In the genomic region with DNA sequence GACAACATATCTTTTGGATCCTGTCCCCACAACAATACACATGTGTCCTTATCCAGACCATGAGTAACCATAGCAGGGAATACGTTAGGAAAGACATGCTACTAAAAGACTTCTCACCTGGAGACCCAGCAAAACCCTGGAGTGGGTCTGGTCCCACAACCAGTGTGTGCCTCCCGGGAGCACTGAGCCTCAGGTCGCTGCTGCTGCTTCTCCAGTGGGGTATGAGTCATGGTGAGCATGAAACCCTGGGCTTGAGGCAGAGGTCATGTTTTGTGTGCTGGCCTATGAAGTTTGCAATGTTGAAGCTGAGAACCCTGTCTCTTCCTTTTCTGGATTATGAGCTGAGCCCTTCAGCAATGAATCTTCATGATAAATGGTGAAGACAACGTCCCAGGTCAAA, we compare ENCODE assay signal across 18 mouse cellular contexts. TPM values are rescaled to one million over a fixed set of nuclear protein-coding genes. Genes with fewer than 3 reads are reported as not detected.
A peak's percentile ranks its signal among the peaks of the same experiment; 100 is the strongest.
DNase-seq lines count a peak whose midpoint lies in the region; ATAC-seq and TF ChIP-seq lines count a peak whose summit lies in the region.
"Had no signal": no experiment of that assay in that cellular context is flagged by ENCODE, and none has a peak within 500 bp of the region (broad histone marks: within the 10 kb centered on the region; RNA-seq: fewer than 3 reads in every experiment).

No protein-coding gene starts in this region.

- no peaks in the 10 kb centered on the region for H3K9me3 ChIP-seq in heart, embryonic 15.5 days (replicated peaks)
- H3K9me3 ChIP-seq in liver, embryonic 11.5 days (ENCODE audit: control insufficient read depth, low read length), result no peaks in the 10 kb centered on the region
- H3K9me3 ChIP-seq: liver, embryonic 15.5 days; midbrain, embryonic 13.5 days had no signal

- H3K9ac ChIP-seq in heart, embryonic 15.5 days, result no peak overlapping the region
- H3K9ac ChIP-seq in liver, adult 2 months (ENCODE audit: low read depth, low read length), result no peak overlapping the region
- H3K9ac ChIP-seq in liver, embryonic 11.5 days (ENCODE audit: low read depth, low read length), result no peak overlapping the region
- H3K9ac ChIP-seq: liver, embryonic 15.5 days; midbrain, embryonic 13.5 days had no signal

- TF ChIP-seq POLR2A in liver, adult 2 months (IDR thresholded peaks at IDR 0.05; ENCODE audit: extremely low read depth, insufficient read depth, low read length), result no peak

- peak overlapping the region; percentile 17; the same call in 1 of the 2 replicates for H3K27ac ChIP-seq in heart, embryonic 15.5 days
- peak overlapping the region; percentile 80 for H3K27ac ChIP-seq in liver, adult 2 months (replicated peaks; ENCODE audit: insufficient read depth, low read depth, low read length)
- H3K27ac ChIP-seq in liver, embryonic 11.5 days (ENCODE audit: low read depth, low read length), result no peak overlapping the region
- H3K27ac ChIP-seq: liver, embryonic 15.5 days; midbrain, embryonic 13.5 days had no signal

- no peaks in the 10 kb centered on the region for H3K27me3 ChIP-seq in heart, embryonic 15.5 days
- no peaks in the 10 kb centered on the region for H3K27me3 ChIP-seq in liver, adult 2 months (ENCODE audit: control insufficient read depth, insufficient read depth, low read length)
- no peaks in the 10 kb centered on the region for H3K27me3 ChIP-seq in liver, embryonic 11.5 days (replicated peaks; ENCODE audit: control insufficient read depth, insufficient read depth, low read length)
- H3K27me3 ChIP-seq: liver, embryonic 15.5 days; midbrain, embryonic 13.5 days had no signal

- DNase-seq in heart, postnatal 10 days, result no peak
- no peak for DNase-seq in liver, adult 2 months (ENCODE audit: extremely low read depth, low read depth, low spot score)
- DNase-seq in liver, embryonic 11.5 days (ENCODE audit: low spot score), result no peak
- peak; percentile 79 for DNase-seq in 3T3-L1 (ENCODE audit: low read depth, low spot score)
- DNase-seq in adipocyte (ENCODE audit: low spot score), result peak; percentile 57
- DNase-seq in right cerebral cortex, adult 2 months (ENCODE audit: low spot score in 2 of 2), result no peak
- DNase-seq: cerebellum, adult 11 months; cerebellum, postnatal 14 days; embryo, embryonic 11 days; layer of hippocampus, postnatal 36 days; right cerebral cortex, postnatal 4 days; thymus, postnatal 4 days had no signal

- WGBS in heart, embryonic 15.5 days, result 63% methylated on average over 4 of the region's 4 CpGs
- 79% methylated on average over 4 of the region's 4 CpGs for WGBS in liver, adult 2 months
- 75% methylated on average over 4 of the region's 4 CpGs for WGBS in liver, embryonic 11.5 days

- no peak overlapping the region for H3K4me3 ChIP-seq in heart, embryonic 15.5 days
- H3K4me3 ChIP-seq in liver, adult 2 months (ENCODE audit: insufficient read depth, low read depth, low read length), result no peak overlapping the region
- H3K4me3 ChIP-seq in liver, embryonic 11.5 days (ENCODE audit: low read depth, low read length), result no peak overlapping the region
- H3K4me3 ChIP-seq: liver, embryonic 15.5 days; midbrain, embryonic 13.5 days had no signal

- H3K36me3 ChIP-seq in heart, embryonic 15.5 days, result no peaks in the 10 kb centered on the region
- H3K36me3 ChIP-seq in liver, adult 2 months (ENCODE audit: control insufficient read depth, insufficient read depth, low read length), result no peaks in the 10 kb centered on the region
- H3K36me3 ChIP-seq in liver, embryonic 11.5 days (ENCODE audit: control insufficient read depth, insufficient read depth, low read length), result no peaks in the 10 kb centered on the region
- H3K36me3 ChIP-seq: liver, embryonic 15.5 days; midbrain, embryonic 13.5 days had no signal

- H3K79me2 ChIP-seq in liver, adult 2 months (ENCODE audit: control insufficient read depth, insufficient read depth, low read length), result no peaks in the 10 kb centered on the region

- no peak for TF ChIP-seq CTCF in liver, adult 2 months (IDR thresholded peaks at IDR 0.05; ENCODE audit: low read depth, low read length)

- intact Hi-C loops in heart, postnatal 10 days (cut with DNase I), result no loop called here

- no peak overlapping the region for H3K4me2 ChIP-seq in heart, embryonic 15.5 days
- no peak overlapping the region for H3K4me2 ChIP-seq in liver, embryonic 11.5 days
- H3K4me2 ChIP-seq: liver, embryonic 15.5 days; midbrain, embryonic 13.5 days had no signal

- H3K4me1 ChIP-seq in heart, embryonic 15.5 days (replicated peaks), result peaks cover 21% of the 10 kb centered on the region
- peaks cover 4% of the 10 kb centered on the region; the same call in 1 of the 2 replicates for H3K4me1 ChIP-seq in liver, adult 2 months (ENCODE audit: control insufficient read depth, insufficient read depth, low read length)
- no peaks in the 10 kb centered on the region for H3K4me1 ChIP-seq in liver, embryonic 11.5 days (replicated peaks; ENCODE audit: control insufficient read depth, insufficient read depth, low read length)
- H3K4me1 ChIP-seq: midbrain, embryonic 13.5 days had no signal

- no peak for ATAC-seq in heart, embryonic 15.5 days (replicated peaks; ENCODE audit: insufficient number of reproducible peaks, insufficient read depth, low FRiP score, low read depth)
- ATAC-seq in liver, embryonic 11.5 days (replicated peaks; ENCODE audit: low FRiP score), result no peak
- ATAC-seq: forebrain, embryonic 14.5 days; hindbrain, embryonic 16.5 days; intestine, postnatal 0 days; midbrain, embryonic 13.5 days had no signal

RNA-seq across cellular contexts. Expression of gene B3gntl1, which starts 13.1 kb away (rescaled TPM):
- polyA plus RNA-seq in heart, embryonic 15.5 days (2015; fragmentation: Nextera tagmentation; extraction: Ambion mirVana), result 5.4 and 6.6 TPM in 2 replicates
- 1 to 10 TPM; 3.5 to 5.5 TPM for total RNA-seq in heart, postnatal 10 days (2021)
- total RNA-seq in liver, adult 2 months (2014; rRNA removed), result 2.2 and 2.7 TPM in 2 replicates
- polyA plus RNA-seq in liver, adult 2 months (2012; rRNA removed), result 1.9 and 2.4 TPM in 2 replicates
- polyA plus RNA-seq in liver, embryonic 11.5 days (2014; fragmentation: Nextera tagmentation; extraction: Ambion mirVana), result 3.6 and 5.9 TPM in 2 replicates

RNA-seq across cellular contexts. Expression of gene Metrnl, which starts 15.3 kb away (rescaled TPM):
- polyA plus RNA-seq in heart, embryonic 15.5 days (2015; fragmentation: Nextera tagmentation; extraction: Ambion mirVana), result 19.5 and 25.5 TPM in 2 replicates
- total RNA-seq in heart, postnatal 10 days (2021), result 10 to 100 TPM; 21.9 to 26.4 TPM
- total RNA-seq in liver, adult 2 months (2014; rRNA removed), result 4.3 and 5.3 TPM in 2 replicates
- 4.8 and 5.5 TPM in 2 replicates for polyA plus RNA-seq in liver, adult 2 months (2012; rRNA removed)
- 4.5 and 4.7 TPM in 2 replicates for polyA plus RNA-seq in liver, embryonic 11.5 days (2014; fragmentation: Nextera tagmentation; extraction: Ambion mirVana)

Comparison
In these comparisons a context has a peak if more than half of its experiments do, and no peak if none do; other contexts are left out.
1. DNase-seq: peak in 3T3-L1 (single experiment) and adipocyte (single experiment); none in heart, postnatal 10 days (0 of 2), liver, adult 2 months (single experiment), liver, embryonic 11.5 days (single experiment) and right cerebral cortex, adult 2 months (0 of 2).